Mouse (Mus musculus): ENCODE results near the gene Rad21l.

DNA sequence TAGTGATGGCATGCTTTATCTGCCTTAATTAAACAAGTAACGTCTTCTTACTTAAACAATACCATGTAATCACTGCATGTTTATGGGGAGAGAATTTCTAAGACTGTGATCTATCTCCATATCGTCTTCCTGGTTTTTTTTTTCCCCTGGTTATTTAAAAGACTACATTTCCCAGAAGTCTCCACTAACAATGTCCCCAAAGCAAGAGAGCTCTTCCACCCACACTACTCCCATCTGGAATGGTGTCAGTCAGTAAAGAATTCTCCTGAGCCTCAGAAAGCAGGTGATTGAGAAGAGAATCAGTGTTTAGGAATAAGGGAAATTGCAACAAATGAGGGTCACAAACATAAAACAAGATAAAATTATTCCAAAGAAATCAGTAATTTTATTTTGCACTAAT is 33.4 kb downstream of the Rad21l start:
- no peak for TF ChIP-seq CTCF (IDR thresholded peaks at IDR 0.05; ENCODE audit: insufficient read depth, low read depth, low read length)
- no peak for TF ChIP-seq POLR2A (IDR thresholded peaks at IDR 0.05; ENCODE audit: insufficient read depth, low read depth, low read length)

All from olfactory bulb, adult 2 months (tissue).